Mouse (Mus musculus) WW6 (cell line): ENCODE measurements at regions not wholly inside any gene's neighbourhood (a gene's known extent, or its start where the extent isn't known, plus 50 kb on each side); places are given as distances from the start of the nearest gene placed in this dataset.
"Not testable (repeated sequence)": the region's sequence is repeated elsewhere in the genome, so short reads cannot be mapped to it uniquely, and the experiment has no call there.

Source experiments
- DNase-seq: peaks from one replicate; pipeline ENCODE4 v3.0.0-alpha.2; 2013; ENCODE audit warnings: low read depth, low spot score

DNA sequence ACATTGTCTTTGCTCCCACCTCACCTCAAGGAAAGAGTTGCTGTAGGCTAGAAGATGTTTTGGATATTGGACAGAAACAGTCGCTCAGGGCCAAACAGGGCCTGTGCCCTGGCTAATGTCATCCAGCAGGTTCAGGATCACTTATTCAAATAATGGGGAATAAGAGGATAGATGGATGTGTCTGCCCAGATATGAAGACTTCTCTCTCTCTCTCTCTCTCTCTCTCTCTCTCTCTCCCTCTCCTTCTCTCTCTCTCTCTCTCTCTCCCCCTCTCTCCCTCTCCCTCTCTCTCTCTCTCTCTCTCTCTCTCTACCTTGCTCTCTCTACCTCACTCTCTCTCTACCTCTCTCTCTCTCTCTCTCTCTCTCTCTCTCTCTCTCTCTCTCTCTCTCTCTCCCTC is 483.9 kb downstream of the 5730507C01Rik start:
- DNase-seq = not testable (repeated sequence)

DNA sequence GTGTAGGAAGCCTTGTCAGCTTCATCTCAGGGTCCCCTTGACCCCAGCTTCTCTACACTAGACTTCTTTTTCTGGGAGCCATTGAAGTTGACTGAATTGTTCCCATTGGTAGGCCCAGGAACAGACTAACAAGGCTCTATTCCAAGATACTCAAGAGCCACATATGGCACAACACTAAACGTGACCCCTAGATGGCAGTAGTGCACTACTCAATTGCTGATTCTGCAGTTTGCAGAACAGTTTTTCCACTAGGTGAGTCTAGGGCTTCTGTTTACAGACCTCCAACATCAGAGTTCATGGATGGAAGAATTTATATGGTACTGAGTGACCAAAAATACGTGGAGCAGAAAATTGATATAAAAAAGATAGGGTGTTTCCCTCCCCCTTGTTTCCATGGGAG is 486.3 kb downstream of the 5730507C01Rik start:
- peak; percentile 13 for DNase-seq
